Mouse (Mus musculus) midbrain, embryonic 14.5 days (tissue): ENCODE results near the gene Igsf3. TPM values are rescaled to one million over a fixed set of nuclear protein-coding genes. Genes with fewer than 3 reads are reported as not detected.

Experiments
- ATAC-seq: fragments of 200-750 bp; cut with Nextera tagmentation; 2 replicates; pipeline ENCODE4 v1.8.0; 2017; ENCODE audit warnings: moderate number of reproducible peaks, moderate library complexity; ENCODE audit not compliant: low FRiP score, low TSS enrichment
- DNase-seq: peaks from one replicate; pipeline ENCODE4 v3.0.0-alpha.2; 2015
- H3K27ac ChIP-seq: fragments of 300-500 bp; sonication (generic); replicated peaks from 2 replicates; pipeline ENCODE4 v1.5.1; 2014; ENCODE audit warnings: mild to moderate bottlenecking, low read depth, low read length, moderate library complexity
- H3K27me3 ChIP-seq: fragments of 300-500 bp; sonication (generic); 2 replicates; pipeline ENCODE4 v1.6.1; 2014; ENCODE audit warnings: low read length, control low read depth, mixed read lengths; ENCODE audit not compliant: control insufficient read depth, insufficient read depth
- H3K36me3 ChIP-seq: fragments of 300-500 bp; sonication (generic); 2 replicates; pipeline ENCODE4 v1.6.1; 2014; ENCODE audit warnings: low read length, control low read depth; ENCODE audit not compliant: control insufficient read depth, insufficient read depth
- H3K4me1 ChIP-seq: fragments of 300-500 bp; sonication (generic); 2 replicates; pipeline ENCODE4 v1.6.1; 2014; ENCODE audit warnings: mild to moderate bottlenecking, antibody characterized with exemption, low read length, control low read depth; ENCODE audit not compliant: control insufficient read depth, insufficient read depth
- H3K4me2 ChIP-seq: fragments of 300-500 bp; sonication (generic); 2 replicates; pipeline ENCODE4 v1.6.1; 2014; ENCODE audit warnings: mild to moderate bottlenecking, low read length, moderate library complexity
- H3K4me3 ChIP-seq: fragments of 300-500 bp; sonication (generic); replicated peaks from 2 replicates; pipeline ENCODE4 v1.5.1; 2014; ENCODE audit warnings: low read depth, low read length
- H3K9ac ChIP-seq: fragments of 300-500 bp; sonication (generic); replicated peaks from 2 replicates; pipeline ENCODE4 v1.6.1; 2014; ENCODE audit warnings: mild to moderate bottlenecking, low read length, moderate library complexity
- H3K9me3 ChIP-seq: fragments of 300-500 bp; sonication (generic); 2 replicates; pipeline ENCODE4 v1.6.1; 2016; ENCODE audit warnings: low read length, control low read depth, mixed read lengths; ENCODE audit not compliant: control insufficient read depth
- WGBS: fragments of 180-500 bp; shearing (Covaris S2); extraction: QIAGEN DNeasy Blood & Tissue Kit; methylation state at CpG from one replicate; pipeline ENCODE4 v1.1.7; 2014; 5-methylcytosine and 5-hydroxymethylcytosine counted together
- polyA plus RNA-seq: library from polyadenylated mRNA; unstranded; fragments of >200 nt; fragmentation: Nextera tagmentation; extraction: Ambion mirVana; gene quantifications from 2 replicates; pipeline ENCODE4 v1.2.1, GENCODE M21; 2014

Igsf3 gene
- polyA plus RNA-seq, 1 experiment from 2014 or later, result 62.0 TPM

GRCm38 (mm10) chr3:101461046-101461445 lies 84.2 kb downstream of the Igsf3 start:
- Histone ChIP-seq H3K4me3 (no peak overlapping the region), H3K9ac (peak overlapping the region; percentile 1; the same call in 1 of the 2 replicates), H3K27ac (peak overlapping the region; percentile 75), H3K27me3 (no peaks in the 10 kb centered on the region), H3K9me3 (no peaks in the 10 kb centered on the region), H3K4me1 (peaks cover 16% of the 10 kb centered on the region), H3K4me2 (no peak overlapping the region), H3K36me3 (peaks cover 43% of the 10 kb centered on the region)
- DNase-seq, result no peak
- WGBS, result 43% methylated on average over 7 of the region's 7 CpGs
- no peak for ATAC-seq

GRCm38 (mm10) chr3:101461816-101462215 lies 84.9 kb downstream of the Igsf3 start:
- DNase-seq, result peak; percentile 56
- H3K9me3 ChIP-seq, result no peaks in the 10 kb centered on the region
- H3K27me3 ChIP-seq, result no peaks in the 10 kb centered on the region
- peaks cover 16% of the 10 kb centered on the region for H3K4me1 ChIP-seq
- 7% methylated on average over 8 of the region's 8 CpGs for WGBS
- H3K4me2 ChIP-seq, result no peak overlapping the region
- no peak overlapping the region for H3K4me3 ChIP-seq
- peaks cover 40% of the 10 kb centered on the region for H3K36me3 ChIP-seq
- peak; percentile 54; the same call in 1 of the 2 replicates for ATAC-seq
- peak overlapping the region; percentile 1; the same call in 1 of the 2 replicates for H3K9ac ChIP-seq
- peak overlapping the region; percentile 75 for H3K27ac ChIP-seq

- H3K9me3 ChIP-seq, result no peaks in the 10 kb centered on the region
- 26% methylated on average over 5 of the region's 5 CpGs for WGBS
- ATAC-seq, result peak; percentile 57; the same call in 1 of the 2 replicates
- H3K27ac ChIP-seq, result peak overlapping the region; percentile 75
- no peaks in the 10 kb centered on the region for H3K27me3 ChIP-seq
- peaks cover 16% of the 10 kb centered on the region for H3K4me1 ChIP-seq
- no peak overlapping the region; the same call in 1 of the 2 replicates for H3K9ac ChIP-seq
- H3K36me3 ChIP-seq, result peaks cover 37% of the 10 kb centered on the region
- no peak overlapping the region for H3K4me2 ChIP-seq
- DNase-seq, result peak; percentile 92
- H3K4me3 ChIP-seq, result no peak overlapping the region
Observed at GRCm38 (mm10) chr3:101462294-101462693, 85.4 kb downstream of the Igsf3 start.

GRCm38 (mm10) chr3:101463491-101463890 lies 86.6 kb downstream of the Igsf3 start:
- Histone ChIP-seq H3K27me3 (no peaks in the 10 kb centered on the region), H3K27ac (no peak overlapping the region), H3K4me1 (peaks cover 16% of the 10 kb centered on the region), H3K4me3 (no peak overlapping the region), H3K4me2 (no peak overlapping the region), H3K9ac (no peak overlapping the region), H3K9me3 (no peaks in the 10 kb centered on the region), H3K36me3 (peaks cover 25% of the 10 kb centered on the region)
- 82% methylated on average over 3 of the region's 3 CpGs for WGBS
- ATAC-seq, result no peak
- DNase-seq, result no peak

- Histone ChIP-seq H3K9me3 (no peaks in the 10 kb centered on the region), H3K36me3 (no peaks in the 10 kb centered on the region), H3K27me3 (no peaks in the 10 kb centered on the region), H3K27ac (no peak overlapping the region), H3K4me3 (no peak overlapping the region), H3K9ac (no peak overlapping the region), H3K4me1 (no peaks in the 10 kb centered on the region), H3K4me2 (no peak overlapping the region)
- WGBS, result 88% methylated on average over 9 of the region's 9 CpGs
- no peak for ATAC-seq
- no peak for DNase-seq
Observed at GRCm38 (mm10) chr3:101469675-101470074, 92.8 kb downstream of the Igsf3 start.

GRCm38 (mm10) chr3:101471881-101472280 lies 95.0 kb downstream of the Igsf3 start:
- Histone ChIP-seq H3K4me2 (no peak overlapping the region), H3K27me3 (no peaks in the 10 kb centered on the region), H3K9me3 (no peaks in the 10 kb centered on the region), H3K36me3 (no peaks in the 10 kb centered on the region), H3K27ac (no peak overlapping the region), H3K4me1 (no peaks in the 10 kb centered on the region), H3K4me3 (no peak overlapping the region), H3K9ac (no peak overlapping the region)
- DNase-seq, result no peak
- WGBS, result 29% methylated on average over 4 of the region's 4 CpGs
- ATAC-seq, result no peak

DNA sequence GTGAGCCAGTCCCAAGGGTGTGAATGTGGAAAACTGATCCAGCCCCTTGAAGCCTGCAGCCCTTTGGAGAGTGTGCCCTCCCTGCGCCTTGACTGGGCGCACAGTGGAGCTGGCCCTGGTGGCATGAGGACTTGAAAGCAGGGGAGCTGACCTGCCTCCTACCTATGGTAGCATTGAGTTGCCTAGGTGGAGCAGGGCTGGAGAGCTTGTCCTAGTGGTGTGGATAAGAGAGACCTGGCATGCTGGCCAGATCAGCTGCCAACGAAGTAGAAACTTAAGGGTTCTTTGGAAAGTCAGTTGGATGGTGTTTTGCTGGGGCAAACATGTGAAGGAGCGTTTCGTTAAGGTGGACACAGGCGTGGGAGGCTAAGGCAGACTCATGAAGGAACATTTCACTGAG lies 105.1 kb downstream of the Igsf3 start:
- ATAC-seq, result no peak
- no peaks in the 10 kb centered on the region for H3K27me3 ChIP-seq

GRCm38 (mm10) chr3:101483256-101483983 lies 106.5 kb downstream of the Igsf3 start:
- 48% methylated on average over 3 of the region's 3 CpGs for WGBS
- DNase-seq, result no peak
- Histone ChIP-seq H3K4me3 (no peak overlapping the region), H3K27ac (no peak overlapping the region), H3K9ac (no peak overlapping the region), H3K9me3 (no peaks in the 10 kb centered on the region), H3K27me3 (no peaks in the 10 kb centered on the region), H3K36me3 (no peaks in the 10 kb centered on the region), H3K4me1 (no peaks in the 10 kb centered on the region), H3K4me2 (no peak overlapping the region)
- ATAC-seq, result no peak

More for the DNA sequence above, 105.1 kb downstream of the Igsf3 start:
- H3K36me3 ChIP-seq, result no peaks in the 10 kb centered on the region
- H3K27ac ChIP-seq, result no peak overlapping the region
- no peak overlapping the region for H3K4me3 ChIP-seq
- DNase-seq, result no peak
- 96% methylated on average over 6 of the region's 6 CpGs for WGBS
- no peaks in the 10 kb centered on the region for H3K4me1 ChIP-seq
- H3K9me3 ChIP-seq, result no peaks in the 10 kb centered on the region
- H3K9ac ChIP-seq, result no peak overlapping the region
- H3K4me2 ChIP-seq, result no peak overlapping the region
